Mouse (Mus musculus) liver, embryonic 15.5 days (tissue): ENCODE measurements around the gene Zfp398. TPM values are rescaled to one million over a fixed set of nuclear protein-coding genes. Genes with fewer than 3 reads are reported as not detected.

ENCODE experiments used
- ATAC-seq: fragments of 200-750 bp; cut with Nextera tagmentation; 2 replicates; pipeline ENCODE4 v1.8.0; 2017; ENCODE audit warnings: moderate number of reproducible peaks, mild to moderate bottlenecking, moderate library complexity; ENCODE audit not compliant: insufficient read depth
- H3K27ac ChIP-seq: fragments of 300-500 bp; sonication (generic); replicated peaks from 2 replicates; pipeline ENCODE4 v1.5.1; 2015; ENCODE audit warnings: mild to moderate bottlenecking, inconsistent platforms
- H3K27me3 ChIP-seq: fragments of 300-500 bp; sonication (generic); 2 replicates; pipeline ENCODE4 v1.6.1; 2015; ENCODE audit warnings: mild to moderate bottlenecking, inconsistent platforms
- H3K36me3 ChIP-seq: fragments of 300-500 bp; sonication (generic); replicated peaks from 2 replicates; pipeline ENCODE4 v1.6.1; 2015; ENCODE audit warnings: moderate library complexity, mild to moderate bottlenecking, inconsistent platforms
- H3K4me1 ChIP-seq: fragments of 300-500 bp; sonication (generic); replicated peaks from 2 replicates; pipeline ENCODE4 v1.6.1; 2015; ENCODE audit warnings: inconsistent platforms
- H3K4me2 ChIP-seq: fragments of 300-500 bp; sonication (generic); 2 replicates; pipeline ENCODE4 v1.6.1; 2015; ENCODE audit warnings: moderate library complexity, mild to moderate bottlenecking, inconsistent platforms
- H3K4me3 ChIP-seq: fragments of 300-500 bp; sonication (generic); replicated peaks from 2 replicates; pipeline ENCODE4 v1.5.1; 2015; ENCODE audit warnings: mild to moderate bottlenecking, inconsistent platforms
- H3K9ac ChIP-seq: fragments of 300-500 bp; sonication (generic); 2 replicates; pipeline ENCODE4 v1.6.1; 2015; ENCODE audit warnings: moderate library complexity, mild to moderate bottlenecking, inconsistent platforms
- H3K9me3 ChIP-seq: fragments of 300-500 bp; sonication (generic); replicated peaks from 2 replicates; pipeline ENCODE4 v1.6.1; 2016; ENCODE audit warnings: inconsistent platforms
- WGBS: fragments of 180-500 bp; shearing (Covaris S2); methylation state at CpG from one replicate; pipeline ENCODE4 v1.1.7; 2015; ENCODE audit warnings: mixed read lengths; ENCODE audit not compliant: insufficient replicate concordance; 5-methylcytosine and 5-hydroxymethylcytosine counted together
- polyA plus RNA-seq: library from polyadenylated mRNA; unstranded; fragments of >200 nt; fragmentation: Nextera tagmentation; extraction: Ambion mirVana; gene quantifications from 2 replicates; pipeline ENCODE4 v1.2.1, GENCODE M21; 2015

The Zfp398 gene
- polyA plus RNA-seq: 1.6 and 2.5 TPM in 2 replicates

GRCm38 (mm10) chr6:47835482-47835983 is at the start of gene Zfp398:
Zfp398 (plus strand) TSS chr6:47835661.
- Histone ChIP-seq H3K9ac (peak within 1 kb of the TSS; percentile 86), H3K9me3 (no peaks in the 10 kb centered on the region), H3K27me3 (no peaks in the 10 kb centered on the region), H3K4me3 (peak within 1 kb of the TSS; percentile 95), H3K36me3 (no peaks in the 10 kb centered on the region), H3K27ac (peak within 1 kb of the TSS; percentile 86), H3K4me1 (peaks cover 38% of the 10 kb centered on the region), H3K4me2 (peak within 1 kb of the TSS; percentile 94)
- WGBS: under 1% methylated on average over 52 of the region's 52 CpGs
- peak; percentile 89 for ATAC-seq

- Histone ChIP-seq H3K27ac (peak overlapping the region; percentile 83), H3K4me2 (peak overlapping the region; percentile 76), H3K9ac (peak overlapping the region; percentile 63), H3K36me3 (no peaks in the 10 kb centered on the region), H3K4me3 (peak overlapping the region; percentile 61), H3K4me1 (peaks cover 23% of the 10 kb centered on the region), H3K27me3 (no peaks in the 10 kb centered on the region), H3K9me3 (no peaks in the 10 kb centered on the region)
- peak; percentile 82 for ATAC-seq
- under 1% methylated on average over 18 of the region's 18 CpGs for WGBS
Observed at GRCm38 (mm10) chr6:47787941-47788736, 47.3 kb upstream of the Zfp398 start.

- Histone ChIP-seq H3K9ac (peak overlapping the region; percentile 63), H3K4me1 (peaks cover 23% of the 10 kb centered on the region), H3K4me3 (peak overlapping the region; percentile 61), H3K27me3 (no peaks in the 10 kb centered on the region), H3K9me3 (no peaks in the 10 kb centered on the region), H3K4me2 (peak overlapping the region; percentile 76), H3K36me3 (no peaks in the 10 kb centered on the region), H3K27ac (peak overlapping the region; percentile 83)
- WGBS: 39% methylated on average over 3 of the region's 3 CpGs
- no peak; the same call in 1 of the 2 replicates for ATAC-seq
Observed at GRCm38 (mm10) chr6:47788821-47789220, 46.6 kb upstream of the Zfp398 start.

GRCm38 (mm10) chr6:47790745-47791144 is 44.7 kb upstream of the Zfp398 start:
- ATAC-seq: peak; percentile 51; the same call in 1 of the 2 replicates

GRCm38 (mm10) chr6:47792533-47792932 is 42.9 kb upstream of the Zfp398 start:
- H3K4me2 ChIP-seq: no peak overlapping the region
- no peak overlapping the region for H3K9ac ChIP-seq
- no peak overlapping the region for H3K27ac ChIP-seq
- H3K4me1 ChIP-seq: peaks cover 23% of the 10 kb centered on the region
- H3K9me3 ChIP-seq: no peaks in the 10 kb centered on the region
- 81% methylated on average over 2 of the region's 2 CpGs for WGBS
- peaks cover 27% of the 10 kb centered on the region for H3K36me3 ChIP-seq
- H3K27me3 ChIP-seq: no peaks in the 10 kb centered on the region
- no peak overlapping the region for H3K4me3 ChIP-seq
- no peak for ATAC-seq

More at GRCm38 (mm10) chr6:47790745-47791144, 44.7 kb upstream of the Zfp398 start:
- peaks cover 12% of the 10 kb centered on the region for H3K36me3 ChIP-seq
- no peaks in the 10 kb centered on the region for H3K27me3 ChIP-seq
- WGBS: 37% methylated on average over 2 of the region's 2 CpGs
- no peak overlapping the region for H3K4me2 ChIP-seq
- no peak overlapping the region for H3K9ac ChIP-seq
- H3K4me3 ChIP-seq: no peak overlapping the region
- H3K27ac ChIP-seq: no peak overlapping the region
- no peaks in the 10 kb centered on the region for H3K9me3 ChIP-seq
- peaks cover 23% of the 10 kb centered on the region for H3K4me1 ChIP-seq

GRCm38 (mm10) chr6:47793284-47793683 is 42.2 kb upstream of the Zfp398 start:
- H3K36me3 ChIP-seq: peaks cover 35% of the 10 kb centered on the region
- no peaks in the 10 kb centered on the region for H3K9me3 ChIP-seq
- no peak overlapping the region for H3K4me3 ChIP-seq
- no peaks in the 10 kb centered on the region for H3K27me3 ChIP-seq
- H3K4me1 ChIP-seq: peaks cover 23% of the 10 kb centered on the region
- no peak overlapping the region for H3K4me2 ChIP-seq
- H3K9ac ChIP-seq: no peak overlapping the region
- ATAC-seq: no peak
- WGBS: 60% methylated on average over 5 of the region's 5 CpGs
- no peak overlapping the region for H3K27ac ChIP-seq

GRCm38 (mm10) chr6:47794106-47794830 is 41.2 kb upstream of the Zfp398 start:
- Histone ChIP-seq H3K4me1 (peaks cover 13% of the 10 kb centered on the region), H3K27me3 (no peaks in the 10 kb centered on the region), H3K27ac (no peak overlapping the region), H3K36me3 (peaks cover 43% of the 10 kb centered on the region), H3K4me2 (no peak overlapping the region), H3K9ac (no peak overlapping the region), H3K9me3 (no peaks in the 10 kb centered on the region), H3K4me3 (no peak overlapping the region)
- whole genome bisulfite sequencing: 63% methylated on average over 10 of the region's 10 CpGs
- ATAC-seq: no peak

GRCm38 (mm10) chr6:47799079-47799478 is 36.4 kb upstream of the Zfp398 start:
- H3K27ac ChIP-seq: no peak overlapping the region
- no peak for ATAC-seq
- H3K9me3 ChIP-seq: no peaks in the 10 kb centered on the region
- no peak overlapping the region for H3K4me3 ChIP-seq
- H3K9ac ChIP-seq: no peak overlapping the region
- H3K27me3 ChIP-seq: no peaks in the 10 kb centered on the region
- H3K36me3 ChIP-seq: peaks cover 88% of the 10 kb centered on the region
- WGBS: 47% methylated on average over 6 of the region's 6 CpGs
- no peak overlapping the region for H3K4me2 ChIP-seq
- no peaks in the 10 kb centered on the region for H3K4me1 ChIP-seq

- Histone ChIP-seq H3K4me1 (peaks cover 14% of the 10 kb centered on the region), H3K9me3 (no peaks in the 10 kb centered on the region), H3K9ac (no peak overlapping the region), H3K36me3 (peaks cover 65% of the 10 kb centered on the region), H3K27ac (no peak overlapping the region), H3K4me2 (no peak overlapping the region), H3K27me3 (no peaks in the 10 kb centered on the region), H3K4me3 (no peak overlapping the region)
- ATAC-seq: no peak
- WGBS: 62% methylated on average over 2 of the region's 2 CpGs
Observed at GRCm38 (mm10) chr6:47805520-47805919, 29.9 kb upstream of the Zfp398 start.

- 69% methylated on average over 2 of the region's 2 CpGs for WGBS
- no peak for ATAC-seq
- H3K36me3 ChIP-seq: peaks cover 49% of the 10 kb centered on the region
Observed at GRCm38 (mm10) chr6:47807419-47807818, 28.0 kb upstream of the Zfp398 start.

GRCm38 (mm10) chr6:47808545-47808944 is 26.9 kb upstream of the Zfp398 start:
- H3K4me1 ChIP-seq: peaks cover 36% of the 10 kb centered on the region
- H3K9ac ChIP-seq: no peak overlapping the region
- H3K27me3 ChIP-seq: no peaks in the 10 kb centered on the region
- H3K27ac ChIP-seq: no peak overlapping the region
- H3K4me2 ChIP-seq: no peak overlapping the region
- no peak overlapping the region for H3K4me3 ChIP-seq
- 68% methylated on average over 5 of the region's 5 CpGs for WGBS
- H3K9me3 ChIP-seq: no peaks in the 10 kb centered on the region
- no peak for ATAC-seq
- H3K36me3 ChIP-seq: peaks cover 37% of the 10 kb centered on the region

More at GRCm38 (mm10) chr6:47807419-47807818, 28.0 kb upstream of the Zfp398 start:
- no peaks in the 10 kb centered on the region for H3K27me3 ChIP-seq
- H3K27ac ChIP-seq: no peak overlapping the region
- H3K4me2 ChIP-seq: no peak overlapping the region
- no peaks in the 10 kb centered on the region for H3K9me3 ChIP-seq
- H3K4me3 ChIP-seq: no peak overlapping the region
- no peak overlapping the region for H3K9ac ChIP-seq
- H3K4me1 ChIP-seq: peaks cover 31% of the 10 kb centered on the region
